Mouse (Mus musculus) kidney, postnatal 4 days (tissue): ENCODE results near the gene Arhgef3.
A peak's percentile ranks its signal among the peaks of the same experiment; 100 is the strongest.
"Not testable (repeated sequence)": the region's sequence is repeated elsewhere in the genome, so short reads cannot be mapped to it uniquely, and the experiment has no call there.

Source experiments
- DNase-seq, 2 experiments: peaks; one replicate each; pipeline ENCODE4 v3.0.0; 2021; ENCODE audit warnings: mixed read lengths in 2 of 2

The Arhgef3 gene

GRCm38 (mm10) chr14:27198490-27199089, 83.9 kb downstream of the Arhgef3 start:
- no peak for DNase-seq

- no peak for DNase-seq
Measured at GRCm38 (mm10) chr14:27199119-27199518, 84.4 kb downstream of the Arhgef3 start.

GRCm38 (mm10) chr14:27199870-27200269, 85.2 kb downstream of the Arhgef3 start:
- no peak for DNase-seq

GRCm38 (mm10) chr14:27200743-27201576, 86.3 kb downstream of the Arhgef3 start:
- DNase-seq, result no peak

GRCm38 (mm10) chr14:27201824-27202223, 87.1 kb downstream of the Arhgef3 start:
- no peak for DNase-seq

- no peak for DNase-seq
Measured at GRCm38 (mm10) chr14:27204704-27205103, 90.0 kb downstream of the Arhgef3 start.

- no peak for DNase-seq
Measured at GRCm38 (mm10) chr14:27206443-27206842, 91.7 kb downstream of the Arhgef3 start.

GRCm38 (mm10) chr14:27209542-27209941, 94.8 kb downstream of the Arhgef3 start:
- no peak for DNase-seq

GRCm38 (mm10) chr14:27210801-27211200, 96.1 kb downstream of the Arhgef3 start:
- DNase-seq, result not testable (repeated sequence)

- DNase-seq, result no peak
Measured at GRCm38 (mm10) chr14:27211743-27212445, 97.2 kb downstream of the Arhgef3 start.

- DNase-seq, result no peak
Measured at GRCm38 (mm10) chr14:27214232-27214631, 99.5 kb downstream of the Arhgef3 start.

GRCm38 (mm10) chr14:27219668-27220067, 105.0 kb downstream of the Arhgef3 start:
- DNase-seq, result no peak

- no peak for DNase-seq
Measured at GRCm38 (mm10) chr14:27220297-27220696, 105.6 kb downstream of the Arhgef3 start.

GRCm38 (mm10) chr14:27224636-27225035, 109.9 kb downstream of the Arhgef3 start:
- no peak for DNase-seq

GRCm38 (mm10) chr14:27226288-27226687, 111.6 kb downstream of the Arhgef3 start:
- DNase-seq, result no peak

GRCm38 (mm10) chr14:27228288-27228687, 113.6 kb downstream of the Arhgef3 start:
- DNase-seq, result no peak

GRCm38 (mm10) chr14:27228941-27229371, 114.3 kb downstream of the Arhgef3 start:
- DNase-seq, result no peak

GRCm38 (mm10) chr14:27229441-27230147, 114.9 kb downstream of the Arhgef3 start:
- DNase-seq, result peak in 1 of 2 experiments; percentile 47

GRCm38 (mm10) chr14:27230262-27231022, 115.7 kb downstream of the Arhgef3 start:
- DNase-seq, result peak; percentile 52 to 66

GRCm38 (mm10) chr14:27231506-27231905, 116.8 kb downstream of the Arhgef3 start:
- no peak for DNase-seq

GRCm38 (mm10) chr14:27231974-27232780, 117.5 kb downstream of the Arhgef3 start:
- no peak for DNase-seq
